Mouse (Mus musculus): ENCODE results near the gene Il17rd. TPM values are rescaled to one million over a fixed set of nuclear protein-coding genes. Genes with fewer than 3 reads are reported as not detected.

The Il17rd gene
- 5.3 and 5.7 TPM in 2 replicates for polyA plus RNA-seq (2014; fragmentation: Nextera tagmentation; extraction: Ambion mirVana)

DNA sequence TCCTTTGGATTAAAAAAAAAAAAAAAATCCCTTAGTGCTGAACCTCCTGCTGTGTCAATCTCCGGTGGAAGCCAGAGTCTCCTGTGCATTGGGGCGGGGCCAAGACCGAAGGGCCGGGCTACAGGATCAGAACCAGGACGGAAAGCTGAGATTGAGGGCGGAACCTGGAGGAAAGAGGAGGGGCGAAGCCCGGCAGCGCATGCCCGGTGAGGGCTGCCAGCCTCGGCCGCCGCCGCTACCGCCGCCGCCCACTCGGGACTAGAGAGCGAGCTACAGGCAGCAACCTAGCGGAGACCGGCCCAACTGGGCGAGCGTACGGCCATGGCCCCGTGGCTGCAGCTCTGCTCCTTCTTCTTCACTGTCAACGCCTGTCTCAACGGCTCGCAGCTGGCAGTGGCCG is at the start of gene Il17rd:
Gene Il17rd (plus strand): TSS at position 159 of the 400 bp plus-strand sequence.
- Histone ChIP-seq H3K9me3 (ENCODE audit: control insufficient read depth, low read length) (no peaks in the 10 kb centered on the region), H3K4me1 (replicated peaks; ENCODE audit: control insufficient read depth, insufficient read depth, low read length) (peaks cover 3% of the 10 kb centered on the region; the same call in 1 of the 2 replicates), H3K4me3 (ENCODE audit: low read depth, low read length) (peak within 1 kb of the TSS; percentile 90), H3K27ac (ENCODE audit: low read depth, low read length) (peak within 1 kb of the TSS; percentile 83), H3K27me3 (ENCODE audit: control insufficient read depth, insufficient read depth, low read length) (0 out of 2 replicates have a peak, but pooled peaks cover 5% of the 10 kb centered on the region), H3K4me2 (replicated peaks; ENCODE audit: low read depth, low read length) (peak within 1 kb of the TSS; percentile 80), H3K9ac (ENCODE audit: low read depth, low read length) (peak within 1 kb of the TSS; percentile 77), H3K36me3 (ENCODE audit: control insufficient read depth, insufficient read depth, low read length) (no peaks in the 10 kb centered on the region)
- ATAC-seq (ENCODE audit: low FRiP score) (peak; percentile 91), DNase-seq (ENCODE audit: low spot score) (peak; percentile 88)
- under 1% methylated on average over 29 of the region's 29 CpGs for WGBS

DNA sequence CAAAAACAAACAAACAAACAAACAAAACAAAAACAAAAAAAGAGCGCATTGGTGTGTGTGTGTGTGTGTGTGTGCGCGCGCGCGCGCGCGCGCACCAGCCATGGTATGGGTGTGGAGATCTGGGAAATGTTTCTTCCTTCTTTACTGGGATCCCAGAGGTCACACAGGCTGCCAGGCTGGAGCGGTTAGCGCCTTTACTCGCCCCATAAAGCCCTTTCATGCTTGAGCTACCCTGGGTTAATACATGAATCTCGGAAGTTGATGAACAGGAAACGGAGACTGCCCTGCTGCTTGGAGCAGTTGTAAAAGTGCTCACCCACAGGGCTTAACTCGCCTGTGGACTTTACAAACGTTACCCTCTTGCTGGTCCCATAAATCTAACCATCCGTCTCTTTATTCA is 47.1 kb upstream of the Il17rd start:
- no peak for DNase-seq (ENCODE audit: low spot score)
- Histone ChIP-seq H3K4me2 (replicated peaks; ENCODE audit: low read depth, low read length) (no peak overlapping the region), H3K27me3 (ENCODE audit: control insufficient read depth, insufficient read depth, low read length) (no peaks in the 10 kb centered on the region), H3K4me3 (ENCODE audit: low read depth, low read length) (no peak overlapping the region), H3K9me3 (ENCODE audit: control insufficient read depth, low read length) (no peaks in the 10 kb centered on the region), H3K36me3 (ENCODE audit: control insufficient read depth, insufficient read depth, low read length) (no peaks in the 10 kb centered on the region), H3K27ac (ENCODE audit: low read depth, low read length) (no peak overlapping the region), H3K9ac (ENCODE audit: low read depth, low read length) (no peak overlapping the region), H3K4me1 (replicated peaks; ENCODE audit: control insufficient read depth, insufficient read depth, low read length) (no peaks in the 10 kb centered on the region)
- ATAC-seq (ENCODE audit: low FRiP score), result no peak
- WGBS, result 71% methylated on average over 18 of the region's 18 CpGs

DNA sequence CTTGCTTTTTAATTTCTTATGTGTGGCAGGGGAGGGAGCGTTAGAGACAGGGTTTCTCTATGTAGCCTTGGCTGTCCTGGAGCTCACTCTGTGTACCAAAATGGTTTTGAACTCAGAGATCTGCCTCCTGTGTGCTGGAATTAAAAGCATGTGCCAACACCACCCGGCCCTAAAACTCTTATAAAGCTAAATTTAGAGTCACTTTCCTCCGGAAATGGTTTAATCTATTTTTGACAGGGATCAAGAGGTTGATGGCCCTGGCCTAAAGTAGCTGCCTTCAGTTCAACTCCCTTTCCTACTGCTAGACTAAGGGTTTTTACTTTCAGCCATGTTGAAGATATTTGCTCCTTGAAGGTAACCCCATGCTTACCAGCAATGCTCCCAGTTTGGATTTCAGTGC is 45.3 kb upstream of the Il17rd start:
- H3K9ac ChIP-seq (ENCODE audit: low read depth, low read length), result no peak overlapping the region
- H3K27ac ChIP-seq (ENCODE audit: low read depth, low read length), result no peak overlapping the region
- no peaks in the 10 kb centered on the region for H3K36me3 ChIP-seq (ENCODE audit: control insufficient read depth, insufficient read depth, low read length)
- 80% methylated on average over 3 of the region's 3 CpGs for WGBS
- H3K9me3 ChIP-seq (ENCODE audit: control insufficient read depth, low read length), result no peaks in the 10 kb centered on the region
- DNase-seq (ENCODE audit: low spot score) (no peak), ATAC-seq (ENCODE audit: low FRiP score) (no peak)
- H3K4me3 ChIP-seq (ENCODE audit: low read depth, low read length), result no peak overlapping the region
- no peaks in the 10 kb centered on the region for H3K27me3 ChIP-seq (ENCODE audit: control insufficient read depth, insufficient read depth, low read length)
- H3K4me2 ChIP-seq (replicated peaks; ENCODE audit: low read depth, low read length), result no peak overlapping the region
- no peaks in the 10 kb centered on the region for H3K4me1 ChIP-seq (replicated peaks; ENCODE audit: control insufficient read depth, insufficient read depth, low read length)

DNA sequence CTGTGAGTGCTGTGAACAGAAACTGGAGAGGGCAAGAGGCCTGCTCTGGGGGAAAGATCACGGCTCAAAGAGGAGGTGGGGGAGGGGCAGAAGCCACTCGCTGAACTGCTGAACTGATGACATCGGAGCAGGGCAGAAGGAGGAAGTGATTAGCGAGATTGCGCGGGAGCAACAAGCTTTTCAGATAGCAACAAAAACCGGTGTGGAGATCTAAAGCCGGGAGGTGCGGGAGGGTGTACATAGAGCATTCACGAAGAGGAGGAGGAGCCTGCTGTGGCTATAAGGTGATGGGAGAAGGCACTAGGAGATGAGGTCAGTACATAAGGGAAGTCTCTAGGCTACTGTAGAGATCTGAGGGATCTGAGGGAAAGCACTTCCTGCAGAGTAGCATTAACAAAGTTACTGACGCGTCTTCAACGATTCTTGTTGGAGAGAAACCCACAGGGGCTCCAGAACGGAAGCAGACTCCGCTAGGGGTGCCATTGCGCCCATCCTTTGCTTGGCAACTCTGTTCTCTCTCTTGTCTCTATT is 44.5 kb upstream of the Il17rd start, which contains the start of gene Hesx1:
Gene Hesx1 (plus strand): TSS at position 206 of the 531 bp plus-strand sequence.
- 6% methylated on average over 16 of the region's 16 CpGs for WGBS
- DNase-seq (ENCODE audit: low spot score), result peak; percentile 68
- no peaks in the 10 kb centered on the region for H3K27me3 ChIP-seq (ENCODE audit: control insufficient read depth, insufficient read depth, low read length)
- H3K4me2 ChIP-seq (replicated peaks; ENCODE audit: low read depth, low read length), result peak within 1 kb of the TSS; percentile 46
- peak within 1 kb of the TSS; percentile 21 for H3K9ac ChIP-seq (ENCODE audit: low read depth, low read length)
- no peak within 1 kb of the TSS for H3K27ac ChIP-seq (ENCODE audit: low read depth, low read length)
- no peak for ATAC-seq (ENCODE audit: low FRiP score)
- peak within 1 kb of the TSS; percentile 19 for H3K4me3 ChIP-seq (ENCODE audit: low read depth, low read length)
- no peaks in the 10 kb centered on the region for H3K4me1 ChIP-seq (replicated peaks; ENCODE audit: control insufficient read depth, insufficient read depth, low read length)
- H3K36me3 ChIP-seq (ENCODE audit: control insufficient read depth, insufficient read depth, low read length), result no peaks in the 10 kb centered on the region
- no peaks in the 10 kb centered on the region for H3K9me3 ChIP-seq (ENCODE audit: control insufficient read depth, low read length)

DNA sequence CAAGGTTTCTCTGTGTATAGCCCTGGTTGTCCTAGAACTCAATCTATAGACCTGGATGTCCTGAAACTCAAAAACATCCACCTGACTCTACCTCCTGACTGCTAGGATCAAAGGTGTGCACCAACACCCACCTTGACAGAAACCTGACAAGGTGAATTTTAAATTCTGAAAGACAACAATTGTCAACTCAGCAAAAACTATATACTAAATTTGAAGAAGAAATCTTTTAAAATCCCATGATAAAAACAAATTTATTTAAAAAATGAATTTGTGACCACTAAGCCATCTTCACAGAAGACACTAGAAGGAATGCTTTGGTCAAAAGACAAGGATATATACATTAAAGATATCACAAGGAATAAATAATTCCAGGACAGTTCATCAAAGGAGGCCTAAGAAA is 42.5 kb upstream of the Il17rd start:
- no peak for DNase-seq (ENCODE audit: low spot score)
- no peak overlapping the region for H3K4me3 ChIP-seq (ENCODE audit: low read depth, low read length)
- no peak overlapping the region for H3K4me2 ChIP-seq (replicated peaks; ENCODE audit: low read depth, low read length)
- H3K27ac ChIP-seq (ENCODE audit: low read depth, low read length), result no peak overlapping the region
- no peaks in the 10 kb centered on the region for H3K9me3 ChIP-seq (ENCODE audit: control insufficient read depth, low read length)
- no peaks in the 10 kb centered on the region for H3K36me3 ChIP-seq (ENCODE audit: control insufficient read depth, insufficient read depth, low read length)
- no peak overlapping the region for H3K9ac ChIP-seq (ENCODE audit: low read depth, low read length)
- peaks cover 5% of the 10 kb centered on the region; the same call in 1 of the 2 replicates for H3K27me3 ChIP-seq (ENCODE audit: control insufficient read depth, insufficient read depth, low read length)
- no peak for ATAC-seq (ENCODE audit: low FRiP score)
- H3K4me1 ChIP-seq (replicated peaks; ENCODE audit: control insufficient read depth, insufficient read depth, low read length), result no peaks in the 10 kb centered on the region

DNA sequence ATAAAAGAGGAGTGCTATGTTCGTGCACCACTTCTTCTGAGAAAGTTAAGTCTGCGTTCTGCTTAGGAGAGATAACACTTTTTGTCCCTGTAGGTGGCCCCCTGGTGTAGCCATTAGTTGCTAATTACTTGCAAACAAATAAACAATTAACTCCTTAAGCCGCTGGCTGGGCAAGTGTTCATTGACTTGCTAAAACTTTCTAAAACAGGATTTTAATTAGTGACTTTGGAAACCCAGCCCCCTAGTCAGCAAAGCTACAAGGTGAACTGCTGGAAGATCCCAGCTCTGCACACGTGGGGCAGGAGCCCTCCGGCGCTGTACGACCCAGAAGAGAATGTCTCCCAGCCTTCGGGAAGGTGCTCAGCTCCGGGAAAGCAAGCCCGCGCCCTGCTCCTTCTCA is 38.4 kb upstream of the Il17rd start:
- Histone ChIP-seq H3K27me3 (ENCODE audit: control insufficient read depth, insufficient read depth, low read length) (peaks cover 5% of the 10 kb centered on the region; the same call in 1 of the 2 replicates), H3K27ac (ENCODE audit: low read depth, low read length) (no peak overlapping the region), H3K9me3 (ENCODE audit: control insufficient read depth, low read length) (no peaks in the 10 kb centered on the region), H3K4me1 (replicated peaks; ENCODE audit: control insufficient read depth, insufficient read depth, low read length) (no peaks in the 10 kb centered on the region), H3K9ac (ENCODE audit: low read depth, low read length) (no peak overlapping the region), H3K4me2 (replicated peaks; ENCODE audit: low read depth, low read length) (no peak overlapping the region), H3K4me3 (ENCODE audit: low read depth, low read length) (no peak overlapping the region), H3K36me3 (ENCODE audit: control insufficient read depth, insufficient read depth, low read length) (no peaks in the 10 kb centered on the region)
- DNase-seq (ENCODE audit: low spot score) (no peak), ATAC-seq (ENCODE audit: low FRiP score) (no peak)
- 4% methylated on average over 11 of the region's 11 CpGs for WGBS

DNA sequence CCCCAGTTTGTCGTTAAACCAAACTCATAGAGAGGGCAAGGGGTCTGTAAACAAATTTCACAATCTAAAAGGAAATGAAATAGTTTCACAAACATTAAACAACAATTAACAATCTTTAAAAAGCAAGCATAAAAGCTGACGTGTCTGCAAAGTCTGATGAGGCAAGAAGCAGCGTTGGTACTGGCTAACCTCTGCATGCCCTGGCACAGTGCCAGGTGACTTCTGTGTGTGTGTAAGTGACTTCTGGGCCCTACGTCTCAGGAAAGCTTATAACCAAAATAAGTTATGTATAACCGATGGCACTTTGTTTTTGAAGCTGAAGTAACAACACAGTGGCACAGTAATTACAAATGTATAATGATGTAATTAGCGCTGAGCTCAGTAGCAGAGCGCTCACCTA is 33.8 kb upstream of the Il17rd start:
- DNase-seq (ENCODE audit: low spot score) (no peak), ATAC-seq (ENCODE audit: low FRiP score) (no peak)
- Histone ChIP-seq H3K4me1 (replicated peaks; ENCODE audit: control insufficient read depth, insufficient read depth, low read length) (no peaks in the 10 kb centered on the region), H3K9me3 (ENCODE audit: control insufficient read depth, low read length) (no peaks in the 10 kb centered on the region), H3K4me3 (ENCODE audit: low read depth, low read length) (no peak overlapping the region), H3K27ac (ENCODE audit: low read depth, low read length) (no peak overlapping the region), H3K4me2 (replicated peaks; ENCODE audit: low read depth, low read length) (no peak overlapping the region), H3K27me3 (ENCODE audit: control insufficient read depth, insufficient read depth, low read length) (peaks cover 5% of the 10 kb centered on the region; the same call in 1 of the 2 replicates), H3K9ac (ENCODE audit: low read depth, low read length) (no peak overlapping the region), H3K36me3 (ENCODE audit: control insufficient read depth, insufficient read depth, low read length) (no peaks in the 10 kb centered on the region)
- WGBS, result 80% methylated on average over 7 of the region's 7 CpGs

DNA sequence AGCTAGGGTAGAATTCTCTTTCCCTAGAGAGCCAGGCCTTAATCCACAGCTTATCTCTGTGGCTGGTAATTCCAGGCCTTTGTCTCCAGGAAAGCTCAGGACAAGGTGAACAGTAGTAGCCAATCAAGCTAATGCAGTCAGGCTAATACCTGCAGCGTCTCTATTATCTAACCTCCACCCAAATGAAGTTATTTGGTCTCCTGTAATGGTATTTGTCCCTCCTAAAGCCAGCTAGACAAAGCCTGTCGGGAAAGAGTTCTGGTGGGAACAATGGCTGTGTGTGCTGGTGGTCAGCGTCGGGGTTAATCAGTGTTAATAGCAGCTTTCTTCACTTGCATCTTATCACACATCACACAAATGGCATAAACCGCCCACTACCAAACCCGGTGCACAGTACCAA is 32.8 kb upstream of the Il17rd start:
- Histone ChIP-seq H3K36me3 (ENCODE audit: control insufficient read depth, insufficient read depth, low read length) (no peaks in the 10 kb centered on the region), H3K4me2 (replicated peaks; ENCODE audit: low read depth, low read length) (no peak overlapping the region), H3K4me3 (ENCODE audit: low read depth, low read length) (no peak overlapping the region), H3K9ac (ENCODE audit: low read depth, low read length) (no peak overlapping the region), H3K9me3 (ENCODE audit: control insufficient read depth, low read length) (no peaks in the 10 kb centered on the region), H3K27me3 (ENCODE audit: control insufficient read depth, insufficient read depth, low read length) (no peaks in the 10 kb centered on the region), H3K27ac (ENCODE audit: low read depth, low read length) (no peak overlapping the region), H3K4me1 (replicated peaks; ENCODE audit: control insufficient read depth, insufficient read depth, low read length) (no peaks in the 10 kb centered on the region)
- DNase-seq (ENCODE audit: low spot score), result no peak
- no peak for ATAC-seq (ENCODE audit: low FRiP score)
- WGBS, result 29% methylated on average over 6 of the region's 6 CpGs

DNA sequence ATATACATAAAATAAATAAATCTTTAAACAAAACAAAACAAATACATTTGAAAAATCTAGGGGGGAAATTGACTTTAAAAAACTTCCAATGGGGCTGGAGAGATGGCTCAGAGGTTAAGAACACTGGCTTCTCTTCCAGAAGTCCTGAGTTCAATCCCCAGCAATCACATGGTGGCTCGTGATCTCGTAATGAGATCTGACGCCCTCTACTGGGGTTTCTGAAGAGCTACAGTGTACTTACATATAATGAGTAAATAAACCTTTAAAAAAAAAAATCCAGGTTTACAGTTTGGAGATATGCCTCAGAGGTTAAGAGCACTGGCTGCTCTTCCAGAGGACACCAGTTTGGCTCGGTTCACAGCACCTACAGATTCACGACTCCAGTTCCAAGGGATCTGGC is 27.2 kb upstream of the Il17rd start:
- no peak overlapping the region for H3K9ac ChIP-seq (ENCODE audit: low read depth, low read length)
- no peak overlapping the region for H3K27ac ChIP-seq (ENCODE audit: low read depth, low read length)
- no peak for DNase-seq (ENCODE audit: low spot score)
- ATAC-seq (ENCODE audit: low FRiP score), result no peak
- no peak overlapping the region for H3K4me3 ChIP-seq (ENCODE audit: low read depth, low read length)
- H3K9me3 ChIP-seq (ENCODE audit: control insufficient read depth, low read length), result no peaks in the 10 kb centered on the region
- no peaks in the 10 kb centered on the region for H3K27me3 ChIP-seq (ENCODE audit: control insufficient read depth, insufficient read depth, low read length)
- H3K4me1 ChIP-seq (replicated peaks; ENCODE audit: control insufficient read depth, insufficient read depth, low read length), result no peaks in the 10 kb centered on the region
- no peaks in the 10 kb centered on the region for H3K36me3 ChIP-seq (ENCODE audit: control insufficient read depth, insufficient read depth, low read length)
- no peak overlapping the region for H3K4me2 ChIP-seq (replicated peaks; ENCODE audit: low read depth, low read length)
- WGBS, result 81% methylated on average over 5 of the region's 5 CpGs

Data from hindbrain, embryonic 11.5 days (tissue).